ENCODE assay signal across 8 mouse cellular contexts in the genomic region with DNA sequence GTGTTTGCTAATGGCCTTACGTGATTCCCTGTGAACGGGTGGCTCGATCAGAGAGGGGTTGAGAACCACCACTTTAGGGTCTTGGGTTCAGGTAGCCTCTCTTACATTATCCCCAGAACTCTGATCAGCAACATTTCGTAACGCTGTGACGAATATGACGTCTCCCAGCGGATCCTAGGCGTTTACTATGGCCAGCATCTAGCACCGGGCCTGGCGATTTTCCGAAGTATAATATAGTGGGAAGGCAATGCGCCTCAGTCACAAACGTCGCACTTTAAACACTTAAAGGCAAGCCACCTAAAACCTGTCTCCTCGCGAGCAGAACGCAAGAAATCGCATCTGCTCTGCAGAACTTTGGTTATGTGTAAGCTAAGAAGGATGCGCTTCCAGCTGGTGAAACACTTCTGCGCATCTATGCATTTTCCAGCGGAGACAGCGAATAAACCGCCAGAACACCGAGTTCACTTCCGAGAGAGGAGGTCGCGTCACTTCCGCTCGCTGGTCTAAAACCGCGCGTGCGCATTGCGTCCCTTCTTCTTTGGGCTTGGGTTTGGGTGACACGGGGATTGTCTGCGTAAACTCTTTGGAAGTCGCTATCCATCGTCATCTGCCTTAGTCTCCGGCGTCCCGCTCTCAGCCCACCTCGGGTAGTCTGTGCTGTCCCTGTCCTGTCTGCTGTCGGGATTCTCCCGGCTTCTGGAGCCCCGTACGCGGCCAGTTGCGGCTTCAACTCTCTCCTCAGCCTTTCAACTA. TPM values are rescaled to one million over a fixed set of nuclear protein-coding genes. Genes with fewer than 3 reads are reported as not detected.
DNase-seq lines count a peak whose midpoint lies in the region; ATAC-seq and TF ChIP-seq lines count a peak whose summit lies in the region.
"Had no signal": no experiment of that assay in that cellular context is flagged by ENCODE, and none has a peak within 500 bp of the region (broad histone marks: within the 10 kb centered on the region; RNA-seq: fewer than 3 reads in every experiment).

No protein-coding gene starts in this region.

- WGBS in intestine, embryonic 14.5 days = 37% methylated on average over 49 of the region's 49 CpGs

- no peak for TF ChIP-seq CTCF in brain, embryonic 14.5 days (IDR thresholded peaks at IDR 0.05; ENCODE audit: borderline replicate concordance, extremely low read depth, insufficient read depth, insufficient read length)

- H3K4me2 ChIP-seq in intestine, embryonic 14.5 days (ENCODE audit: low read length) = peak overlapping the region; percentile 49

- no peak overlapping the region for H3K27ac ChIP-seq in intestine, embryonic 14.5 days (ENCODE audit: low read depth)

- no peak overlapping the region for H3K9ac ChIP-seq in intestine, embryonic 14.5 days (ENCODE audit: low read length)

- H3K27me3 ChIP-seq in intestine, embryonic 14.5 days (replicated peaks; ENCODE audit: control insufficient read depth, insufficient read depth, low read length) = no peaks in the 10 kb centered on the region

- peak overlapping the region; percentile 23 for H3K4me3 ChIP-seq in intestine, embryonic 14.5 days (ENCODE audit: low read depth, low read length)
- H3K4me3 ChIP-seq: megakaryocyte, embryonic 14.5 days had no signal

- 0 out of 2 replicates have a peak, but pooled peaks cover 5% of the 10 kb centered on the region for H3K9me3 ChIP-seq in intestine, embryonic 14.5 days (ENCODE audit: control insufficient read depth, low read length)

- ATAC-seq in intestine, embryonic 14.5 days (replicated peaks; ENCODE audit: low FRiP score, low TSS enrichment, low read depth) = peak; percentile 50; the same call in 1 of the 2 replicates
- ATAC-seq in megakaryocyte, adult 5-6 weeks (ENCODE audit: poor library complexity, severe bottlenecking) = peak; percentile 87

- TF ChIP-seq POLR2A in brain, embryonic 14.5 days (IDR thresholded peaks at IDR 0.05; ENCODE audit: borderline replicate concordance, extremely low read depth, insufficient read depth, insufficient read length, poor library complexity, severe bottlenecking) = no peak

- peak; percentile 92 for DNase-seq in brain, embryonic 14.5 days (ENCODE audit: low read depth)
- DNase-seq in cerebellum, postnatal 14 days = peak; percentile 69 to 79
- DNase-seq in frontal cortex, adult 2 months (ENCODE audit: extremely low spot score in 1 of 2, low spot score in 1 of 2) = peak; percentile 28 to 77
- peak; percentile 81 for DNase-seq in intestine, embryonic 14.5 days (ENCODE audit: low spot score)
- peak; percentile 49 to 51 for DNase-seq in left cerebral cortex, adult 8-10 months (ENCODE audit: low spot score in 2 of 2)
- DNase-seq in right cerebral cortex, postnatal 4 days = peak; percentile 77

- no peaks in the 10 kb centered on the region for H3K4me1 ChIP-seq in intestine, embryonic 14.5 days (replicated peaks; ENCODE audit: control insufficient read depth, insufficient read depth, low read length)
- H3K4me1 ChIP-seq: megakaryocyte, embryonic 14.5 days had no signal

- no peaks in the 10 kb centered on the region for H3K36me3 ChIP-seq in intestine, embryonic 14.5 days (ENCODE audit: control insufficient read depth, insufficient read depth, low read length)

RNA-seq across cellular contexts. Expression of a gene that starts 57.8 kb away (rescaled TPM):
- 44.9 TPM in 2 replicates for polyA plus RNA-seq in brain, embryonic 14.5 days (2012; rRNA removed)
- 37.5 and 46.9 TPM in 2 replicates for polyA plus RNA-seq in frontal cortex, adult 2 months (2012; rRNA removed)
- polyA plus RNA-seq in intestine, embryonic 14.5 days (2014; fragmentation: Nextera tagmentation; extraction: Ambion mirVana) = 23.2 and 24.2 TPM in 2 replicates
- total RNA-seq in left cerebral cortex, adult 8-10 months (2022) = 10 to 100 TPM; 60.7 to 79.0 (median 68.4) TPM
- total RNA-seq in megakaryocyte, adult 5-6 weeks (2015) = 16.3 and 18.0 TPM in 2 replicates
- total RNA-seq in megakaryocyte, adult 5-6 weeks (2017) = 15.3 and 18.6 TPM in 2 replicates

RNA-seq across cellular contexts. Expression of a gene that starts 59.5 kb away (rescaled TPM):
- polyA plus RNA-seq in brain, embryonic 14.5 days (2012; rRNA removed) = 0.01 TPM in 1 of 2 replicates, not detected in the other
- polyA plus RNA-seq in frontal cortex, adult 2 months (2012; rRNA removed) = not detected in 2 replicates
- not detected in 2 replicates for polyA plus RNA-seq in intestine, embryonic 14.5 days (2014; fragmentation: Nextera tagmentation; extraction: Ambion mirVana)
- total RNA-seq in left cerebral cortex, adult 8-10 months (2022) = not detected
- not detected in 2 replicates for total RNA-seq in megakaryocyte, adult 5-6 weeks (2015)
- not detected in 2 replicates for total RNA-seq in megakaryocyte, adult 5-6 weeks (2017)
